Mouse (Mus musculus) hindbrain, embryonic 13.5 days (tissue): ENCODE data around the gene Tkt. TPM values are rescaled to one million over a fixed set of nuclear protein-coding genes. Genes with fewer than 3 reads are reported as not detected.

Source experiments
- ATAC-seq: fragments of 200-750 bp; cut with Nextera tagmentation; 2 replicates; pipeline ENCODE4 v1.8.0; 2017; ENCODE audit warnings: moderate TSS enrichment; ENCODE audit not compliant: low FRiP score
- H3K27ac ChIP-seq: fragments of 300-500 bp; sonication (generic); 2 replicates; pipeline ENCODE4 v1.5.1; 2015; ENCODE audit warnings: inconsistent platforms, mild to moderate bottlenecking, moderate library complexity
- H3K27me3 ChIP-seq: fragments of 300-500 bp; sonication (generic); 2 replicates; pipeline ENCODE4 v1.6.1; 2015; ENCODE audit warnings: mild to moderate bottlenecking, inconsistent platforms
- H3K36me3 ChIP-seq: fragments of 300-500 bp; sonication (generic); 2 replicates; pipeline ENCODE4 v1.6.1; 2015; ENCODE audit warnings: mild to moderate bottlenecking, inconsistent platforms
- H3K4me1 ChIP-seq: fragments of 300-500 bp; sonication (generic); replicated peaks from 2 replicates; pipeline ENCODE4 v1.6.1; 2015; ENCODE audit warnings: inconsistent platforms
- H3K4me2 ChIP-seq: fragments of 300-500 bp; sonication (generic); 2 replicates; pipeline ENCODE4 v1.6.1; 2015; ENCODE audit warnings: inconsistent platforms, mild to moderate bottlenecking, moderate library complexity
- H3K4me3 ChIP-seq: fragments of 300-500 bp; sonication (generic); 2 replicates; pipeline ENCODE4 v1.5.1; 2015; ENCODE audit warnings: mild to moderate bottlenecking, inconsistent platforms
- H3K9ac ChIP-seq: fragments of 300-500 bp; sonication (generic); 2 replicates; pipeline ENCODE4 v1.6.1; 2015; ENCODE audit warnings: mild to moderate bottlenecking, inconsistent platforms
- H3K9me3 ChIP-seq: fragments of 300-500 bp; sonication (generic); 2 replicates; pipeline ENCODE4 v1.6.1; 2016; ENCODE audit warnings: inconsistent platforms
- WGBS: fragments of 180-500 bp; shearing (Covaris S2); methylation state at CpG from one replicate; pipeline ENCODE4 v1.1.7; 2015; 5-methylcytosine and 5-hydroxymethylcytosine counted together
- polyA plus RNA-seq: library from polyadenylated mRNA; unstranded; fragments of >200 nt; fragmentation: Nextera tagmentation; extraction: Ambion mirVana; gene quantifications from 2 replicates; pipeline ENCODE4 v1.2.1, GENCODE M21; 2015

Tkt gene
- polyA plus RNA-seq, 1 experiment from 2014 or later, result 231 TPM

DNA sequence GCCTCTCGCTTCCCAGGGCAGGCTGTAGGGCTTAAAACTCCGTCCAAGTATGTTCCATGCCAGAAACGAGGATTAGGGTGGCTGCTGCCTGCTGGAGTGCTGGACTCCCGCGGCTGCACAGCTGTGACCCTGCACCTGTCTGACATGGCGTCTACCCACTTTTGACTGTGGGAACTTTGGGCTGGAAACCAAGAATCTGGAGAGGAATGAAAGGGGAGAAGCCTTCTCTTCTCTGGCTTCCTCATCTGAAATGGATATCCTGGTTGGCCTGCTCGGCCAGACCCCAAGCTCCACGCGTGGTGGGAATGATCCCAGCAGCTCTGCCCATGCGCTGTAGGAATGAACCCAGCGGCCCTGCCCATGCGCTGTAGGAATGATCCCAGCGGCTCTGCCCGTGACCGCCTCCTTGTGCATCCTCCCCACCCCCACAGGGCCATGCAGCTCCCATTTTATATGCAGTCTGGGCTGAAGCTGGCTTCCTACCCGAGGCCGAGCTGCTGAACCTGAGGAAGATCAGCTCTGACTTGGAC, 11.2 kb downstream of the Tkt start:
- H3K4me1 ChIP-seq, result peaks cover 19% of the 10 kb centered on the region
- peaks cover 60% of the 10 kb centered on the region for H3K36me3 ChIP-seq
- ATAC-seq, result no peak
- H3K27me3 ChIP-seq, result no peaks in the 10 kb centered on the region
- no peak overlapping the region for H3K27ac ChIP-seq
- H3K4me3 ChIP-seq, result no peak overlapping the region
- WGBS, result 91% methylated on average over 17 of the region's 17 CpGs
- no peak overlapping the region for H3K9ac ChIP-seq
- H3K9me3 ChIP-seq, result no peaks in the 10 kb centered on the region
- H3K4me2 ChIP-seq, result no peak overlapping the region

DNA sequence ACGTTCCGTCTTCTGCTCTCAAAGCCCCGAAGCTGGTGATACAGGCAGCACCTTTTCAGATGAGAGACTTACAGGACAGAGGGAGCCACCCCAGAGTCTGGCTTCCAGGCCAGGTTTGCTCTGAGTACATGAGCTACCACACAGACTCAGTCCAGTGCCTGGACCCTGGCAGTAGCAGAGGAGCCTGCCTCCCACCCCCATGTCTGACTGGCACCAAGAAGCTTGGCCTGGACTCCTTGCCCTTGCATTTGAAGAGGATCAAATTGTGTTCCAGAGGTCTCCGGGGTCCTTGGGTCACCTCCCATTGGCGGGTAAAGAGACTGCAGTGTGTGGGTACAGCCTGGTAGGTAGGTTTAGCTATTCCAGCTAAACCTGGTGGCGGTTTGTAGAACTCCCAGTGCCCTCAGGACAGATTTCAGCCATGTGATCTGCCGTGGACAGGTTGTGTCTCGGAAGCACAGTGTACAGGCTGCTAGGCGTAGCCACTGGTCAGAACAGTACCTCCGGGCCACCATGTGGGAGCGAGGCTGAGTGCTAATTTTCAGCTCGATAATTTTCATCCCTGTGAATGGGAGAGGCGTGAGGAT, 12.7 kb downstream of the Tkt start:
- Histone ChIP-seq H3K36me3 (peaks cover 72% of the 10 kb centered on the region), H3K4me1 (peaks cover 18% of the 10 kb centered on the region), H3K4me2 (no peak overlapping the region), H3K27ac (peak overlapping the region; percentile 78), H3K27me3 (no peaks in the 10 kb centered on the region), H3K4me3 (no peak overlapping the region), H3K9ac (no peak overlapping the region), H3K9me3 (no peaks in the 10 kb centered on the region)
- ATAC-seq, result no peak; the same call in 1 of the 2 replicates
- WGBS, result 90% methylated on average over 13 of the region's 13 CpGs

DNA sequence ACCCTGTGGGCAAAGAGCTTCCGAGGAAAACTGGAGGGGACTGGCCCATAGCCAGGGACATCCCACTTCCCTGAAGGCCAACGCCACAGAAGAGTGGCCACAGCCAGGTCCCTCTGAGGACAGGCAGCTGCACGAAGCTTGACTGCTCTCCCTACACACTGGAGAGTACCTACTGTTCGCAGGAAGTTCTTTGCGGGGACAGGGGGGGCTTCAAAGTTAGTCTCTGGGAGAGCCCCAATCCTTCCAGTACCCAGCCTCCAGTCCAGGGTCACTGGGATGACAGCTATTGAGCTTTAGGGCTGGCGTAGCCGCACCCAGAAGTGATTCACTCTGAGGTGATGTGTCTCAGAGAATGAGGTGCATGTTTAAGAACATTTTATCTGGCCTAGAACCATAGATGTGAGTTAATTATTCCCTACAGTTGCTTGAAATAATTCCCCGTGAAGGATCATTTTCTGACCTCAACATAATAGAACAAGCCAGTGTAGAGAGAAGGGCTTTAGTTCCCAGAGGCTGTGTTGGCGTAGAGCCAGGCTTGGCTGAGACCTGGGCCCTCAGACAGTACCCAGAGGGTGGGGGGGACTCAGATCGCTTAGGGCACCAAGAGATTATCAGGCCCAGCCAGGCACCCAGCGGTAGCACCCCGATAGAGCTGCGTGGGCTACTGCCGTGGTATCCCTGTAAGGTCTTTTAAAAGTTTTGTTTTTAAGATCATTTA, 13.5 kb downstream of the Tkt start:
- H3K9me3 ChIP-seq, result no peaks in the 10 kb centered on the region
- H3K27me3 ChIP-seq, result no peaks in the 10 kb centered on the region
- H3K9ac ChIP-seq, result no peak overlapping the region
- 64% methylated on average over 14 of the region's 14 CpGs for WGBS
- H3K36me3 ChIP-seq, result peaks cover 75% of the 10 kb centered on the region
- H3K4me3 ChIP-seq, result no peak overlapping the region
- peak; percentile 57 for ATAC-seq
- no peak overlapping the region for H3K4me2 ChIP-seq
- peak overlapping the region; percentile 78 for H3K27ac ChIP-seq
- peaks cover 18% of the 10 kb centered on the region for H3K4me1 ChIP-seq

DNA sequence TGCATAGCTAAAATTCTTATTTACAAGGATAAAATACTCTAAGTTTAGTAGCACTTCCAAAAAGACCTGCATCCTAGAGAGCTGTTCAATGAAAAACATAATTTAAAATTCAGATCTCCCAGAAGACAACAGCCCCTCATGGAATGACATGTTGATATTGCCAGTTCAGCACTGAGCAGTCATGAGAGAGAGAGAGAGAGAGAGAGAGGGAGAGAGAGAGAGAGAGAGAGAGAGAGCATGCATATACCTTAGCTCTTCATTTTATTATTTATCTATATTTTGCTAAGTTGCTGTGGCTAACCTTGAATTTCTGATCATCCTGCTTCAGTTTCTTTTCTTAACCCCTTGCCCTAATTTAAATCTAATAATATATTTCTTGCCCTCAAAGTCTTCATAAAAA, 14.2 kb downstream of the Tkt start:
- H3K9ac ChIP-seq, result no peak overlapping the region
- ATAC-seq, result no peak
- no peaks in the 10 kb centered on the region for H3K27me3 ChIP-seq
- H3K27ac ChIP-seq, result no peak overlapping the region
- no peak overlapping the region for H3K4me3 ChIP-seq
- peaks cover 81% of the 10 kb centered on the region for H3K36me3 ChIP-seq
- peaks cover 18% of the 10 kb centered on the region for H3K4me1 ChIP-seq
- H3K4me2 ChIP-seq, result no peak overlapping the region
- no peaks in the 10 kb centered on the region for H3K9me3 ChIP-seq

DNA sequence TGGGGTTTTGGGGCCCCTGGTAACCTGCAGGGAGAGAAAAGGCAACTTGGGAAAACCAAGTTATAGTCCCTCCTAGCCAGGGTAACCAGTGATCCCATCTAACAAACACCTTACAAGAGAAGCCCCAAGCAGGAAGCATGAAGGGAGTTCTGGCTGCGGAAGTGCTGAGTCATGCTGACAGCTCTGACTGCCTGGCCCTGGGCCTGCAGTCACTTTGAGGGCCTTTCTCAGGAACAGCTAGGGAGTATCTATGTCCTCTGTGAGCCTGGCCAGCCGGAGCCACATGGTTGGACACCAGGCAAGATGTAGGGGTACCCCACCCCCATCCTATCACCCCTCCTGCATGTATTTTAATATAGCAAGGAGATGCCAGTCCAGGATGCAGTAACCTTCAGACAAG, 16.3 kb downstream of the Tkt start:
- Histone ChIP-seq H3K4me2 (no peak overlapping the region), H3K9me3 (no peaks in the 10 kb centered on the region), H3K9ac (no peak overlapping the region), H3K27ac (no peak overlapping the region), H3K4me1 (peaks cover 14% of the 10 kb centered on the region), H3K27me3 (no peaks in the 10 kb centered on the region), H3K36me3 (peaks cover 82% of the 10 kb centered on the region), H3K4me3 (no peak overlapping the region)
- WGBS, result 95% methylated on average over 2 of the region's 2 CpGs
- no peak for ATAC-seq

DNA sequence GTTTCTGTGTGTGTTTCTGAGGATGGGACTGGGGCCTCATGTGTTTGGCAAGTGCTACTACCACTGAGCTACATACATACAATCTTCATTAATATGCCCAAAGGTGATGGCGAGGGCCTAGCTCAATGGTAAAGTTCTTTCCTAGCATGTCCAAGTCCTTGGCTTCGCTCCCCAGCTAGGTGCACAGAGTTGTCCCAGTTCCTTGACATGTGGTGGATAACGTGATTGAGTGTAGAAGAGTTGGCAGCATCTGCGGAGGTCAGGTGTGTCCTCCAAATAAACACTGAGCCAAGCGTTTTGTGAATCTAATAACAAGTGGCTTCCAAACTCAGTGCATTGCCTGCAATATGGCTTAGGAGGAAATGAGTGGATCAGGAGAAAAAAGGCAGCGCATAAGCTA, 18.2 kb downstream of the Tkt start:
- no peak overlapping the region for H3K9ac ChIP-seq
- H3K4me3 ChIP-seq, result no peak overlapping the region
- H3K4me1 ChIP-seq, result peaks cover 7% of the 10 kb centered on the region
- peaks cover 82% of the 10 kb centered on the region for H3K36me3 ChIP-seq
- H3K4me2 ChIP-seq, result no peak overlapping the region
- no peaks in the 10 kb centered on the region for H3K9me3 ChIP-seq
- H3K27ac ChIP-seq, result no peak overlapping the region
- 91% methylated on average over 6 of the region's 6 CpGs for whole genome bisulfite sequencing
- ATAC-seq, result no peak
- no peaks in the 10 kb centered on the region for H3K27me3 ChIP-seq

DNA sequence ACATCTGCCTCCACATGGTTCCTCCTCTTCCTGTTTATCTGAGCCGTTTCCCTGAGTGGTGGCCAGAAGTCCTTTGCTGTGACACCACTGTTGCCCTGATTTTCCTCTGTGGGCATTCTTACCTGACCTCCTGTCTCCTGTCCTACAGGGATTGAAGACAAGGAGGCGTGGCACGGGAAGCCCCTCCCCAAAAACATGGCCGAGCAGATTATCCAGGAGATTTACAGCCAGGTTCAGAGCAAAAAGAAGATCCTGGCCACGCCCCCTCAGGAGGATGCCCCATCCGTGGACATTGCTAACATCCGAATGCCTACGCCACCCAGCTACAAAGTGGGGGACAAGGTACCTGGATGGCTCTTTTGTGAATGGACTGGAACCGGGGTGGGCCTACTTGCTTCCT, 19.9 kb downstream of the Tkt start:
- Histone ChIP-seq H3K9ac (no peak overlapping the region), H3K27ac (no peak overlapping the region), H3K4me3 (no peak overlapping the region), H3K4me1 (no peaks in the 10 kb centered on the region), H3K9me3 (no peaks in the 10 kb centered on the region), H3K36me3 (peaks cover 93% of the 10 kb centered on the region), H3K4me2 (no peak overlapping the region), H3K27me3 (no peaks in the 10 kb centered on the region)
- 91% methylated on average over 9 of the region's 9 CpGs for WGBS
- ATAC-seq, result no peak

DNA sequence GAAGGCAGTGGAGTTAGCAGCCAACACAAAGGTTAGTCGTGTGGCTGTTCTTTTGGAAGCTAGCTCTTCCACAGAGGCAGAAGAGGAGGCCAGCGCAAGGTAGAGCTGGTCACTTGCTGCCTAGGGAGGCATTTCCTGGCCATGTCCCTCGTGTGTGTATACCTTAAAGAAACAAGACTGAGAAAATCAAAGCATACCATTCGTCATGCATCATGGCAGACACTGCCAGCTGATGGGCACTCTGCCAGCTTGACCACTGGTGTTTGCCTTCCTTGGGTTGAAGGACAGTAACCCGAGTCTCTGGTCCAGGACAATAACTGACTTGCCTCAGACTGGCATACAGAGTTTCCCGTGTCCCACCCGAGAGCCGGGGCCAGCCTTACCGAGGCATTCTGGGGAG, 22.1 kb downstream of the Tkt start:
- WGBS, result 91% methylated on average over 9 of the region's 9 CpGs

DNA sequence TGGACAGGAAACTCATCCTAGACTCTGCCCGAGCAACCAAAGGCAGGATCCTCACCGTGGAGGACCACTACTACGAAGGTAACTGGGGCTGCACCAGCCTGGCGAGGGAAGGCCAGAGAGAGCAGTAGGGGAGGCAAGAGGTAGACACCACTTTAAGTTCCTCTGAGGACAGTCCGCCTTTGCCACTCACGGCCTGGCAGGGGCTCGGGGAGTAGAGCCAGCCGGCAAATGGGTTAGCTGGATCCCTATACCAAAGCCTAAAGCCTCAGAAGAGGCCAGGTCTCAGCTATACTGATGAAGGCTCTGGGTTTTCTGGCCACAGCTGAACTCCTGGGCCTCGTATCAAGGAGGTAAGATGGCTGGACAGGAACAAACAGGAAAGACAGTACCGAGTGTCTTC, 24.1 kb downstream of the Tkt start:
- Histone ChIP-seq H3K27ac (no peak overlapping the region), H3K27me3 (no peaks in the 10 kb centered on the region), H3K9ac (no peak overlapping the region), H3K4me2 (no peak overlapping the region), H3K36me3 (peaks cover 79% of the 10 kb centered on the region), H3K9me3 (no peaks in the 10 kb centered on the region), H3K4me1 (no peaks in the 10 kb centered on the region), H3K4me3 (no peak overlapping the region)
- 93% methylated on average over 10 of the region's 10 CpGs for WGBS
- no peak for ATAC-seq

More for the DNA sequence above, 22.1 kb downstream of the Tkt start:
- no peak for ATAC-seq
- H3K27ac ChIP-seq, result no peak overlapping the region
- no peak overlapping the region for H3K9ac ChIP-seq
- H3K9me3 ChIP-seq, result no peaks in the 10 kb centered on the region
- H3K4me2 ChIP-seq, result no peak overlapping the region
- H3K27me3 ChIP-seq, result no peaks in the 10 kb centered on the region
- no peaks in the 10 kb centered on the region for H3K4me1 ChIP-seq
- H3K4me3 ChIP-seq, result no peak overlapping the region
- H3K36me3 ChIP-seq, result peaks cover 89% of the 10 kb centered on the region

DNA sequence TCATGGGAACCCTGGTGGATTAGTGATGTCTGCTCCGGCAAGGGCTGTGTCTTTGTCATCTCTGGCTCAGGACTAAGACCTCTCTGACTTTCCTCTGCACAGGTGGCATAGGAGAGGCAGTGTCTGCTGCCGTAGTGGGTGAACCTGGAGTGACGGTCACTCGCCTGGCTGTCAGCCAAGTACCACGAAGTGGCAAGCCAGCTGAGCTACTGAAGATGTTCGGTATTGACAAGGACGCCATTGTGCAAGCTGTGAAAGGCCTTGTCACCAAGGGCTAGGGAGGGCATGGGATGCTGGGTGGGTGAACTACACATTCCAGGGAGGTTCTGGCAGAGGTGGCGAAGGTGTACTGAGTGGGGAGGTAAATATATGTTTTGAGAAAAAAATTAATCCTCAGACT, 25.1 kb downstream of the Tkt start:
- H3K36me3 ChIP-seq, result peaks cover 70% of the 10 kb centered on the region
- no peak overlapping the region for H3K27ac ChIP-seq
- no peak overlapping the region for H3K9ac ChIP-seq
- no peaks in the 10 kb centered on the region for H3K27me3 ChIP-seq
- ATAC-seq, result no peak
- H3K4me1 ChIP-seq, result no peaks in the 10 kb centered on the region
- H3K4me3 ChIP-seq, result no peak overlapping the region
- H3K9me3 ChIP-seq, result no peaks in the 10 kb centered on the region
- no peak overlapping the region for H3K4me2 ChIP-seq
- 75% methylated on average over 8 of the region's 8 CpGs for WGBS

DNA sequence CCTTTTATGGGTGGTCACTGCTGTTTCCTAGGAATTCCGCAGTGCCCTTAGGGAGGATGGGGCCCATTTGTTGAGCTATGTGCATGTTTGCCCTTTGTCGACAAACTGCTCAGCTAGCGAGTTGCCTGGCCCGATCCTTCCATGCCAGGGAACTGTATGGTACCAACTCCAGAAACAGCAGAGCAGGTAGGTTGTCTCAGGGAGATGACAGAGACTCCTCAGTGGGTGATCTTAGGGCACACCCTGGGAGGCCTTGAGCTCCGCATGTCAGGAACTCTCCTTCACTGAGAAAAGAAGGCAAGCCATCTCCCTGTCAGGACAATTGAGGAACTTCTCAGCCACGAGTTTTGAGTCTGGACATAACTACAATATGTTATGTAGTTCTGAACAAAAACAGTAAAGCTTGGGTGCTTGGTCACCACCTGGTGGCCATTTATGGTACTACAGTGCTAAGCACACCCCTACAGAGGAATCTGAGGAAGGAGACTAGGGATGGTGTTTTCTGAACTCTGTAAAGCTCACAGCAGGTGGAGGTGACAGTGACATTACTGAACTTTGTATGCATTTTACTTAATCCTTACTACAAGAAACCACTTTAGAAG, 25.9 kb downstream of the Tkt start:
- Histone ChIP-seq H3K4me1 (no peaks in the 10 kb centered on the region), H3K27me3 (no peaks in the 10 kb centered on the region), H3K9me3 (no peaks in the 10 kb centered on the region), H3K4me2 (no peak overlapping the region), H3K27ac (no peak overlapping the region), H3K36me3 (peaks cover 61% of the 10 kb centered on the region), H3K4me3 (no peak overlapping the region), H3K9ac (no peak overlapping the region)
- 72% methylated on average over 6 of the region's 6 CpGs for WGBS
- 0 out of 2 replicates have a peak, but pooled peaks have one; percentile 36 for ATAC-seq

DNA sequence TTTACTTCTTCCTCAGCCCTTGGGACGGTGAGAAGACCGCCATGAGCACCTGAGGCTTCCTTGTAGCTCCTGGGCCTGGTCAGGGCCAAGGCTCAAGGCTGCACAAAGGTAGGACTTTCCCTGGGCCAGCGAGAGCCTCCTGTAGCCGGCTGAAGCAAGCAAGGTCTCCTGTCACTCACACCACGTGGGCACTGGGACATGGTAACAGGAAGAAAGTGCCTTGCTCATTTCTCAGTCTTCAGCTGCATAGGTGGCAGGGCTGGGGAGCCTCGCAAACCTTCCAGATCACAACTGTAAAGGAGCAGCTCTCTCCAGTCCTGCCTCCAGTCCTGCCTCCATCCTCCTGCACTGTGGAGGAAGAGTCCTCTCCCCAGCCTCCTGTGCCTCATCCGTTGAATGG, 27.6 kb downstream of the Tkt start:
- 78% methylated on average over 7 of the region's 7 CpGs for WGBS
- peaks cover 45% of the 10 kb centered on the region for H3K36me3 ChIP-seq
- no peaks in the 10 kb centered on the region for H3K27me3 ChIP-seq
- H3K4me1 ChIP-seq, result no peaks in the 10 kb centered on the region
- H3K9ac ChIP-seq, result no peak overlapping the region
- no peak overlapping the region for H3K27ac ChIP-seq
- no peaks in the 10 kb centered on the region for H3K9me3 ChIP-seq
- ATAC-seq, result no peak
- H3K4me3 ChIP-seq, result no peak overlapping the region
- H3K4me2 ChIP-seq, result no peak overlapping the region

DNA sequence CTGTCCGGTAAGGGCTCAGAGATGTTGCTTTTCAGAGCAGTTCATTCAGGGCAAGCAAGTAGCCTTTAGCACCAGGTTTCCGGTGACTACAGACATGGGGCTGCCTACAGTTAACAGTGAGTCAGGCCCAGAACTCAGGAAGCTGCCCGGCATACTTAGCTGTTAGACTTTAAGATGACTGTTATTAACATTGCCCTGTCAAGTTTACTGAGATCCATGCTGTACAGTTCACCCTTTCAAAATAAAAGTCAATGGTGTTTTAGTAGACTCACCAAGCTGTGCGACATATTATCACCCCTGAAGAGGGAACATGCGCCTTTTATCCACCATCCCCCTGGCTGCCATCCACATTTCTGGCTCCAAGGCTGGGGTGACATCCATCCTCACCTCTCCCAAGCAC, 28.1 kb downstream of the Tkt start:
- no peak overlapping the region for H3K27ac ChIP-seq
- no peak overlapping the region for H3K4me3 ChIP-seq
- WGBS, result 83% methylated on average over 5 of the region's 5 CpGs
- no peak for ATAC-seq
- no peaks in the 10 kb centered on the region for H3K27me3 ChIP-seq
- H3K9me3 ChIP-seq, result no peaks in the 10 kb centered on the region
- no peak overlapping the region for H3K4me2 ChIP-seq
- no peak overlapping the region for H3K9ac ChIP-seq
- no peaks in the 10 kb centered on the region for H3K4me1 ChIP-seq
- H3K36me3 ChIP-seq, result peaks cover 40% of the 10 kb centered on the region
